Mouse (Mus musculus) liver, postnatal 0 days (tissue): ENCODE results near the gene Olfr243. TPM values are rescaled to one million over a fixed set of nuclear protein-coding genes. Genes with fewer than 3 reads are reported as not detected.
A peak's percentile ranks its signal among the peaks of the same experiment; 100 is the strongest.
"Not testable (repeated sequence)": the region's sequence is repeated elsewhere in the genome, so short reads cannot be mapped to it uniquely, and the experiment has no call there.

Source experiments
- ATAC-seq: fragments of 200-750 bp; cut with Nextera tagmentation; 2 replicates; pipeline ENCODE4 v1.8.0; 2017; ENCODE audit warnings: mild to moderate bottlenecking, moderate library complexity
- DNase-seq: peaks from one replicate; pipeline ENCODE4 v3.0.0-alpha.2; 2016
- H3K27ac ChIP-seq: fragments of 300-500 bp; sonication (generic); 2 replicates; pipeline ENCODE4 v1.5.1; 2014; ENCODE audit warnings: antibody characterized with exemption, moderate library complexity, mild to moderate bottlenecking, low read depth
- H3K27me3 ChIP-seq: fragments of 300-500 bp; sonication (generic); 2 replicates; pipeline ENCODE4 v1.6.1; 2014; ENCODE audit warnings: low read length, control low read depth, mixed read lengths; ENCODE audit not compliant: insufficient read depth
- H3K36me3 ChIP-seq: fragments of 300-500 bp; sonication (generic); replicated peaks from 2 replicates; pipeline ENCODE4 v1.6.1; 2014; ENCODE audit warnings: mild to moderate bottlenecking, control low read depth, low read length, moderate library complexity, mixed read lengths; ENCODE audit not compliant: insufficient read depth
- H3K4me1 ChIP-seq: fragments of 300-500 bp; sonication (generic); 2 replicates; pipeline ENCODE4 v1.6.1; 2014; ENCODE audit warnings: antibody characterized with exemption, mild to moderate bottlenecking, control low read depth; ENCODE audit not compliant: insufficient read depth
- H3K4me2 ChIP-seq: fragments of 300-500 bp; sonication (generic); 2 replicates; pipeline ENCODE4 v1.6.1; 2014; ENCODE audit warnings: low read depth, mild to moderate bottlenecking, low read length, moderate library complexity, mixed read lengths
- H3K4me3 ChIP-seq: fragments of 300-500 bp; sonication (generic); 2 replicates; pipeline ENCODE4 v1.5.1; 2014; ENCODE audit warnings: low read depth, low read length
- H3K9ac ChIP-seq: fragments of 300-500 bp; sonication (generic); replicated peaks from 2 replicates; pipeline ENCODE4 v1.6.1; 2014; ENCODE audit warnings: mild to moderate bottlenecking, moderate library complexity
- H3K9me3 ChIP-seq: fragments of 300-500 bp; sonication (generic); 2 replicates; pipeline ENCODE4 v1.6.1; 2016; ENCODE audit warnings: mild to moderate bottlenecking, control low read depth, low read length, mixed read lengths
- CTCF ChIP-seq: sonication (generic); IDR thresholded peaks from 2 replicates; pipeline ENCODE4 v1.5.1; 2016; ENCODE audit warnings: antibody characterized with exemption, low read depth
- EP300 ChIP-seq: IDR thresholded peaks from 2 replicates; pipeline ENCODE4 v1.6.1; 2016; ENCODE audit warnings: antibody characterized with exemption, low read depth, mild to moderate bottlenecking
- WGBS: fragments of 180-500 bp; shearing (Covaris S2); extraction: QIAGEN DNeasy Blood & Tissue Kit; methylation state at CpG from one replicate; pipeline ENCODE4 v1.1.7; 2014; ENCODE audit not compliant: insufficient replicate concordance; 5-methylcytosine and 5-hydroxymethylcytosine counted together
- polyA plus RNA-seq: library from polyadenylated mRNA; unstranded; fragments of >200 nt; fragmentation: Nextera tagmentation; extraction: Ambion mirVana; gene quantifications from 2 replicates; pipeline ENCODE4 v1.2.1, GENCODE M21; 2015

Olfr243 gene
- polyA plus RNA-seq, result not detected in 2 replicates

DNA sequence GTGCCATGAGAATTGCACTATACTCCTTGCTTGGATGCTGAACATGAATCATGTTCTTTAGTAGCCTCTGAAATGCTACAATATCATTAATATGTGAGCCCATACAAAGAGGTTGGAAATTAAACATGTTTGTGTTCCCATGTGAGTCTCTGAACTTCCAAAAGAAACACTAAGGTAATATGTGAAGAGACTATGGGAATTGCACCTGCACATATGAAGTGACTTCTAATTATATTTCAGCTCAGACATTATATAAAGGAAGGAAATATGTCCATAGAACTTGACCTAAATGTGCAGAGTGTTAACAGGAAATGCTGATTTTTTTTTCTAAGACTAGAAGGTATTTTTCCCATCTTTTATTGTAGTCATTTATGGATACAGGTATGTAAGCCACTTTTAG, at the start of gene Olfr243:
Gene Olfr243 (plus strand): TSS at position 301 of the 400 bp plus-strand sequence.
- TF ChIP-seq CTCF (no peak), EP300 (no peak)
- no peaks in the 10 kb centered on the region for H3K36me3 ChIP-seq
- no peak within 1 kb of the TSS for H3K4me2 ChIP-seq
- H3K27me3 ChIP-seq, result no peaks in the 10 kb centered on the region
- no peak within 1 kb of the TSS for H3K9ac ChIP-seq
- ATAC-seq (no peak), DNase-seq (no peak)
- H3K9me3 ChIP-seq, result no peaks in the 10 kb centered on the region
- no peaks in the 10 kb centered on the region for H3K4me1 ChIP-seq
- no peak within 1 kb of the TSS for H3K4me3 ChIP-seq
- no peak within 1 kb of the TSS for H3K27ac ChIP-seq

DNA sequence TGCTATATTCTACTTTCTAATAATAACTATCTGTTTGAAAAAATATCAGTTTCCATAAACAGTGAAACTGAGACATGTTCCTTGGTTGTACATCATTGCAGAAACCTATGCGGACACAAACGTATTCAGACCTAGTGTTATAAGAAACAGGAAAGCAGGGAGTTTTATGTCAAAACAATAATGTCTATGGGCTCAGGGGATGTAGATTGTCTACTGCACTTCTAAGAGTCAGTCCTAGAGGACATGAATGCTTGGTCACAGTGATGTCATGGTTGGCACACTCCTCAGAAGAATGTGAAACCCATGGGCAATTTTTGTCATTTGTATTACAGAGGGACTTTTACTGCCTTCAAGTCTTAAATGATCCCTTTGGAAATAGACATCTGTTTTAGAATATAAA, 43.4 kb upstream of the Olfr243 start, which contains the start of gene Olfr624:
Gene Olfr624 (minus strand): TSS at position 101 of the 400 bp plus-strand sequence.
- TF ChIP-seq EP300 (no peak), CTCF (no peak)
- no peak within 1 kb of the TSS for H3K27ac ChIP-seq
- no peaks in the 10 kb centered on the region for H3K36me3 ChIP-seq
- no peak within 1 kb of the TSS for H3K9ac ChIP-seq
- no peaks in the 10 kb centered on the region for H3K9me3 ChIP-seq
- 89% methylated on average over 2 of the region's 2 CpGs for WGBS
- no peaks in the 10 kb centered on the region for H3K4me1 ChIP-seq
- no peaks in the 10 kb centered on the region for H3K27me3 ChIP-seq
- H3K4me2 ChIP-seq, result no peak within 1 kb of the TSS
- ATAC-seq, result no peak
- no peak for DNase-seq
- H3K4me3 ChIP-seq, result no peak within 1 kb of the TSS

DNA sequence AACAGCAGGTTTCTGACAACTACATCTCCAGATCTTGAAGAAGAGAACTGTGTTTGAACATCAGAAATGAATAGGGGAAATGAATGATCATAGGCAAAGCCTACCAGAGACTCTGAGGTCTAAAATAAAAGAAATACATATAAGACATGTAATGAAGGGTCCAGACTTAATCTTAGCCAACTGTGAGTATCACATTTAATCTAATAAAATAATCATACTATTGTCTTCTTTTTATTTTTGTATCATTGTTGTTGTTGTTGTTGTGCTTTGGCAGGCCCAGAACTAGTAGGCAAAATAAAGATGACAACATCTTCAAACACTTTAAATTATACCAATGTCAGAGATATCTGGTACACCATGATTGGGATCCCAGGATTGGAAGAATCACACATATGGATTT, 32.1 kb upstream of the Olfr243 start, which contains the start of gene Olfr625-ps1:
Gene Olfr625-ps1 (plus strand): TSS at position 301 of the 400 bp plus-strand sequence.
- no peak within 1 kb of the TSS for H3K4me3 ChIP-seq
- H3K9ac ChIP-seq, result no peak within 1 kb of the TSS
- TF ChIP-seq CTCF (no peak), EP300 (no peak)
- no peak for ATAC-seq
- no peaks in the 10 kb centered on the region for H3K4me1 ChIP-seq
- no peak for DNase-seq
- H3K4me2 ChIP-seq, result no peak within 1 kb of the TSS
- no peak within 1 kb of the TSS for H3K27ac ChIP-seq
- H3K9me3 ChIP-seq, result no peaks in the 10 kb centered on the region
- no peaks in the 10 kb centered on the region for H3K36me3 ChIP-seq
- H3K27me3 ChIP-seq, result no peaks in the 10 kb centered on the region

DNA sequence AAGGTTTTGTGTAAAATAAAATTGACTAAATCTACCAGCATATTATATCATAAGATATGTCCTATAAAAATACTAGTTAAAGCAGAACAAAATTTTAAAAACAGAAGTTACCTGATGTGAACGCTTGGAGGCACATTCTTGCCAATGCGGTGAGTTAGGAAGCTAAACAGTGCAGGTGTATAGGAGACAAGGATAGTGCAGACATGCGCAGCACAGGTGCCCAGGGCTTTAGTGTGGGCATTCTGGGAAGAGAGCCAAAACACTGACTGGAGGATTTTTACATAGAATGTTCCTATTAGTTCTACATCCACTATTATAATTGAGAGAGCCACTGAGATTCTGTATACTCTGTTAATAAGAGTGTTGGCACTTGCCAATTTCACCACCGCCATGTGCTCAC, 15.0 kb upstream of the Olfr243 start:
- no peaks in the 10 kb centered on the region for H3K4me1 ChIP-seq
- WGBS, result 84% methylated on average over 4 of the region's 4 CpGs
- ATAC-seq (no peak), DNase-seq (no peak)
- H3K27ac ChIP-seq, result no peak overlapping the region
- no peak overlapping the region for H3K4me2 ChIP-seq
- H3K27me3 ChIP-seq, result no peaks in the 10 kb centered on the region
- TF ChIP-seq CTCF (no peak), EP300 (no peak)
- H3K9me3 ChIP-seq, result no peaks in the 10 kb centered on the region
- H3K36me3 ChIP-seq, result no peaks in the 10 kb centered on the region
- no peak overlapping the region for H3K9ac ChIP-seq
- no peak overlapping the region for H3K4me3 ChIP-seq

DNA sequence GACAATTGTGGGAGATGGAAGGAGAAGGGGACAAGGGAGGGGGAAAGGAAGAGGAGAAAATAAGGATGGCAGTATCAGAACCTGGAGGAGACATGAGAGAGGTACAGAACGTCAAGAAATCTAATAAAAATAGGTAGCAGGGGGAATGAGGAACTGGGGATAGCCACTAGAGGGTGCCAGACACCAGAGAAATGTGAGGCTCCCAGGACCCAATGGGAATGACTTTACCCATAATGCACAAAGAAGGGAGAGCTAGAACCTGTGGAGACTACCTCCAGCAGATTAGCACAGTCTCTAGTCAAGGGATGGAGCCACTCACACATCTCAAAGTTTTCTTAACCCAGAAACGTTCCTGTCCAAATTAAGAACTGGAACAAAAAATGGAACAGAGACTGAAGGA, 2.4 kb upstream of the Olfr243 start:
- Histone ChIP-seq H3K27ac (no peak overlapping the region), H3K4me3 (no peak overlapping the region), H3K4me1 (no peaks in the 10 kb centered on the region), H3K9ac (no peak overlapping the region), H3K4me2 (no peak overlapping the region), H3K9me3 (no peaks in the 10 kb centered on the region), H3K27me3 (no peaks in the 10 kb centered on the region), H3K36me3 (no peaks in the 10 kb centered on the region)
- ATAC-seq (peak; percentile 25; the same call in 1 of the 2 replicates), DNase-seq (peak; percentile 50)
- WGBS, result 28% methylated on average over 2 of the region's 2 CpGs
- TF ChIP-seq CTCF (peak; percentile 77), EP300 (no peak)

GRCm38 (mm10) chr7:103716398-103716797, 1.9 kb downstream of the Olfr243 start:
- H3K27ac ChIP-seq, H3K4me3 ChIP-seq, H3K9me3 ChIP-seq, H3K27me3 ChIP-seq, H3K36me3 ChIP-seq, H3K4me1 ChIP-seq, H3K9ac ChIP-seq, H3K4me2 ChIP-seq, DNase-seq, ATAC-seq: not testable (repeated sequence)
- WGBS, result 81% methylated on average over 1 of the region's 1 CpGs

GRCm38 (mm10) chr7:103730074-103730473, 15.6 kb downstream of the Olfr243 start, which contains the start of gene Olfr628:
TSS of gene Olfr628 (plus strand) at chr7:103730374.
- Histone ChIP-seq H3K4me2 (no peak within 1 kb of the TSS), H3K4me3 (no peak within 1 kb of the TSS), H3K9me3 (no peaks in the 10 kb centered on the region), H3K27ac (no peak within 1 kb of the TSS), H3K4me1 (no peaks in the 10 kb centered on the region), H3K27me3 (no peaks in the 10 kb centered on the region), H3K9ac (no peak within 1 kb of the TSS), H3K36me3 (no peaks in the 10 kb centered on the region)
- ATAC-seq, result no peak
- TF ChIP-seq EP300 (no peak), CTCF (no peak)
- DNase-seq, result no peak
- WGBS, result 82% methylated on average over 1 of the region's 1 CpGs
